Mouse (Mus musculus): ENCODE results near the gene Coa3. TPM values are rescaled to one million over a fixed set of nuclear protein-coding genes. Genes with fewer than 3 reads are reported as not detected.

The Coa3 gene
- polyA plus RNA-seq, 1 experiment: 540 TPM

- WGBS: 4% methylated on average over 18 of the region's 18 CpGs
Observed at GRCm38 (mm10) chr11:101230991-101231871, 47.7 kb downstream of the Coa3 start.

GRCm38 (mm10) chr11:101230526-101230925 lies 48.4 kb downstream of the Coa3 start:
- Histone ChIP-seq H3K4me3 (ENCODE audit: insufficient read depth, low read depth, low read length) (0 out of 2 replicates have a peak overlapping the region, but pooled peaks have one; percentile 10), H3K36me3 (ENCODE audit: control insufficient read depth, insufficient read depth, low read length) (no peaks in the 10 kb centered on the region)
- DNase-seq: peak; percentile 71

More at GRCm38 (mm10) chr11:101230991-101231871, 47.7 kb downstream of the Coa3 start:
- H3K4me1 ChIP-seq (ENCODE audit: control insufficient read depth, insufficient read depth, low read length): peaks cover 27% of the 10 kb centered on the region; the same call in 1 of the 2 replicates
- H3K36me3 ChIP-seq (ENCODE audit: control insufficient read depth, insufficient read depth, low read length): no peaks in the 10 kb centered on the region
- TF ChIP-seq CTCF (conservative IDR thresholded peaks at IDR 0.05; ENCODE audit: insufficient read depth, insufficient read length, low read depth, low read length) (no peak), POLR2A (IDR thresholded peaks at IDR 0.05; ENCODE audit: low read depth, low read length) (peak; percentile 26)
- no peaks in the 10 kb centered on the region for H3K27me3 ChIP-seq (replicated peaks; ENCODE audit: control insufficient read depth, insufficient read depth, low read length)
- DNase-seq: peak; percentile 88
- peak overlapping the region; percentile 35 for H3K4me3 ChIP-seq (ENCODE audit: insufficient read depth, low read depth, low read length)
- peak overlapping the region; percentile 97 for H3K27ac ChIP-seq (ENCODE audit: insufficient read depth, low read depth, low read length)

GRCm38 (mm10) chr11:101230061-101230511 lies 48.8 kb downstream of the Coa3 start:
- no peaks in the 10 kb centered on the region for H3K36me3 ChIP-seq (ENCODE audit: control insufficient read depth, insufficient read depth, low read length)
- H3K4me3 ChIP-seq (ENCODE audit: insufficient read depth, low read depth, low read length): no peak overlapping the region
- H3K27ac ChIP-seq (ENCODE audit: insufficient read depth, low read depth, low read length): peak overlapping the region; percentile 97
- TF ChIP-seq CTCF (conservative IDR thresholded peaks at IDR 0.05; ENCODE audit: insufficient read depth, insufficient read length, low read depth, low read length) (no peak), POLR2A (IDR thresholded peaks at IDR 0.05; ENCODE audit: low read depth, low read length) (no peak)
- 38% methylated on average over 2 of the region's 2 CpGs for WGBS
- H3K27me3 ChIP-seq (replicated peaks; ENCODE audit: control insufficient read depth, insufficient read depth, low read length): no peaks in the 10 kb centered on the region
- DNase-seq: peak; percentile 38
- peaks cover 32% of the 10 kb centered on the region; the same call in 1 of the 2 replicates for H3K4me1 ChIP-seq (ENCODE audit: control insufficient read depth, insufficient read depth, low read length)

More at GRCm38 (mm10) chr11:101230526-101230925, 48.4 kb downstream of the Coa3 start:
- H3K27me3 ChIP-seq (replicated peaks; ENCODE audit: control insufficient read depth, insufficient read depth, low read length): no peaks in the 10 kb centered on the region
- peak overlapping the region; percentile 97 for H3K27ac ChIP-seq (ENCODE audit: insufficient read depth, low read depth, low read length)
- WGBS: 28% methylated on average over 5 of the region's 5 CpGs
- TF ChIP-seq CTCF (conservative IDR thresholded peaks at IDR 0.05; ENCODE audit: insufficient read depth, insufficient read length, low read depth, low read length) (no peak), POLR2A (IDR thresholded peaks at IDR 0.05; ENCODE audit: low read depth, low read length) (no peak)
- H3K4me1 ChIP-seq (ENCODE audit: control insufficient read depth, insufficient read depth, low read length): peaks cover 28% of the 10 kb centered on the region; the same call in 1 of the 2 replicates

- Histone ChIP-seq H3K4me1 (ENCODE audit: control insufficient read depth, insufficient read depth, low read length) (peaks cover 32% of the 10 kb centered on the region; the same call in 1 of the 2 replicates), H3K27me3 (replicated peaks; ENCODE audit: control insufficient read depth, insufficient read depth, low read length) (no peaks in the 10 kb centered on the region), H3K27ac (ENCODE audit: insufficient read depth, low read depth, low read length) (peak overlapping the region; percentile 97), H3K36me3 (ENCODE audit: control insufficient read depth, insufficient read depth, low read length) (no peaks in the 10 kb centered on the region), H3K4me3 (ENCODE audit: insufficient read depth, low read depth, low read length) (no peak overlapping the region)
- TF ChIP-seq POLR2A (IDR thresholded peaks at IDR 0.05; ENCODE audit: low read depth, low read length): no peak
- TF ChIP-seq CTCF (conservative IDR thresholded peaks at IDR 0.05; ENCODE audit: insufficient read depth, insufficient read length, low read depth, low read length): no peak
- WGBS: 55% methylated on average over 8 of the region's 8 CpGs
- peak; percentile 36 for DNase-seq
Observed at GRCm38 (mm10) chr11:101229361-101229900, 49.5 kb downstream of the Coa3 start.

Other genes starting within 250 kb of the Coa3 start
- 50.6 and 60.6 TPM in 2 replicates for gene Naglu, start 209.1 kb downstream of the Coa3 start, polyA plus RNA-seq (2012; rRNA removed)
- 0.44 and 0.83 TPM in 2 replicates for gene Hsd17b1, start 200.7 kb downstream of the Coa3 start, polyA plus RNA-seq (2012; rRNA removed)
- 154 and 200 TPM in 2 replicates for gene Coasy, start 196.5 kb downstream of the Coa3 start, polyA plus RNA-seq (2012; rRNA removed)
- gene Mlx, start 191.8 kb downstream of the Coa3 start, polyA plus RNA-seq (2012; rRNA removed): 56.9 and 67.9 TPM in 2 replicates
- 1.2 and 1.9 TPM in 2 replicates for gene Psmc3ip, start 183.7 kb downstream of the Coa3 start, polyA plus RNA-seq (2012; rRNA removed)
- 60.0 and 65.2 TPM in 2 replicates for gene Retreg3, start 159.2 kb downstream of the Coa3 start, polyA plus RNA-seq (2012; rRNA removed)
- 14.1 and 19.2 TPM in 2 replicates for gene Tubg1, start 159.2 kb downstream of the Coa3 start, polyA plus RNA-seq (2012; rRNA removed)
- gene Tubg2, start 123.2 kb downstream of the Coa3 start, polyA plus RNA-seq (2012; rRNA removed): 1.4 and 1.8 TPM in 2 replicates
- 3.4 and 3.6 TPM in 2 replicates for gene Cntnap1, start 108.6 kb downstream of the Coa3 start, polyA plus RNA-seq (2012; rRNA removed)
- gene Plekhh3, start 107.8 kb downstream of the Coa3 start, polyA plus RNA-seq (2012; rRNA removed): 19.3 and 22.7 TPM in 2 replicates
- gene Ccr10, start 103.7 kb downstream of the Coa3 start, polyA plus RNA-seq (2012; rRNA removed): 0.33 and 0.34 TPM in 2 replicates
- 44.8 and 48.5 TPM in 2 replicates for gene Ezh1, start 52.7 kb downstream of the Coa3 start, polyA plus RNA-seq (2012; rRNA removed)
- 75.9 and 86.6 TPM in 2 replicates for gene Ramp2, start 33.1 kb downstream of the Coa3 start, polyA plus RNA-seq (2012; rRNA removed)
- 112 and 116 TPM in 2 replicates for gene Vps25, start 25.4 kb downstream of the Coa3 start, polyA plus RNA-seq (2012; rRNA removed)
- 134 and 160 TPM in 2 replicates for gene Wnk4, start 18.5 kb downstream of the Coa3 start, polyA plus RNA-seq (2012; rRNA removed)
- gene Cntd1, start 102 bp downstream of the Coa3 start, polyA plus RNA-seq (2012; rRNA removed): 1.3 and 1.6 TPM in 2 replicates
- 61.9 and 89.5 TPM in 2 replicates for gene Becn1, start 23.2 kb upstream of the Coa3 start, polyA plus RNA-seq (2012; rRNA removed)
- gene Psme3, start 37.1 kb upstream of the Coa3 start, polyA plus RNA-seq (2012; rRNA removed): 61.6 and 75.5 TPM in 2 replicates
- gene Aoc2, start 45.9 kb upstream of the Coa3 start, polyA plus RNA-seq (2012; rRNA removed): 2.6 and 3.1 TPM in 2 replicates
- 12.5 and 14.8 TPM in 2 replicates for gene Aoc3, start 51.5 kb upstream of the Coa3 start, polyA plus RNA-seq (2012; rRNA removed)
- 322 and 349 TPM in 2 replicates for gene G6pc, start 88.4 kb upstream of the Coa3 start, polyA plus RNA-seq (2012; rRNA removed)
- 26.3 and 29.2 TPM in 2 replicates for gene Aarsd1, start 138.5 kb upstream of the Coa3 start, polyA plus RNA-seq (2012; rRNA removed)
- gene Gm27029, start 145.7 kb upstream of the Coa3 start, polyA plus RNA-seq (2012; rRNA removed): 0.92 and 1.6 TPM in 2 replicates
- gene Rundc1, start 146.0 kb upstream of the Coa3 start, polyA plus RNA-seq (2012; rRNA removed): 24.7 and 27.6 TPM in 2 replicates
- gene Ptges3l, start 146.2 kb upstream of the Coa3 start, polyA plus RNA-seq (2012; rRNA removed): 4.6 and 6.0 TPM in 2 replicates
- 408 and 409 TPM in 2 replicates for gene Rpl27, start 163.2 kb upstream of the Coa3 start, polyA plus RNA-seq (2012; rRNA removed)
- 25.6 and 29.6 TPM in 2 replicates for gene Ifi35, start 169.3 kb upstream of the Coa3 start, polyA plus RNA-seq (2012; rRNA removed)
- gene Rnd2, start 185.9 kb upstream of the Coa3 start, polyA plus RNA-seq (2012; rRNA removed): 14.1 and 15.3 TPM in 2 replicates
- 59.2 and 62.5 TPM in 2 replicates for gene Vat1, start 187.1 kb upstream of the Coa3 start, polyA plus RNA-seq (2012; rRNA removed)